Mouse (Mus musculus): ENCODE data around the gene Psmd8.
"Not testable (repeated sequence)": the region's sequence is repeated elsewhere in the genome, so short reads cannot be mapped to it uniquely, and the experiment has no call there.

Gene Psmd8

DNA sequence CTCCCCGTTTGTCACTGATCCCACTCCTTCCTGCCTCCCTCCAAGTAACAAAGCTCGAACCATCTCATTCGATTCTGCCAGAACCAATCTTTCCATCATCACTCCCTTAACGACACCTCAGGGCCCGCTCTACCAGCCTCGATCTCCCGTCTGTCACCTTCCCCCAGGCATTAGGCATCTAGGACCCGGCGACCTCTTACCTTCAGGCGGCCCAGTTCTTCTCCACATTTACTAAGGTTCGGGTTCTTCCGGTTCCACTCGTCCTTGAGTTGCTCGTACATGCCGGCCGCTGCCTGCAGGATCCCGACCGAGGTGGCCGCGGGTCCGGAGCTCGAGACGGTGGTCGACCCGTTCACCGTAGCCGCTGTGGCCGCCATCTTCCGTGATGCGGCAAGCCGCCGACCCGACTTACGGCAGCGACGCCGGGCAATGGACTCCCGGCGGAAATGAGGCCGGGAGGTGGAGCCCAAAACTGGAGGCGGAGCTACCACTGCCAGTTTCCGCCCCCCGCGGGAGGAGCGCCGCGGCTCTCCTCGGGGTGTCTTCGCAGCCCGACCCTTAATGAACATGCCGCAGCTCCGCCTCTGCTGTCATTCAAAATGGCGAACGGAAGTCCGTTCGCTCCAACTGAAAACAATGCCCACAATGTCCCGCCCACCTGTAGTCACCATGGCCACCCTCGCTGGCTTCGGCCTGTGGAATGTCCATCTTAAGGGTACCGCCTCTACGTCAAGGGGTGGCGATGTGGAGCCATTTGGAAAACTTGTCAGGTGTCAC is at the start of gene Psmd8:
Gene Psmd8 (minus strand): TSS at position 625 of the 777 bp plus-strand sequence.
- POLR2A ChIA-PET, result interaction anchor here in 3 of 4 experiments (0.5 to 6.3 kb wide), 81 partner anchors 10 to 1018 kb away, joined by 3 to 41 read pairs (median 4); partner anchors contain the start of genes Ggn (in 3 of the 3), Spred3 (in 3 of the 3), 2200002D01Rik (in 2 of the 3) and Eif3k (in 2 of the 3)
- CTCF ChIA-PET, result interaction anchor here (0.6 to 2.3 kb wide), 36 partner anchors 10 to 1001 kb away, joined by 3 to 19 read pairs (median 4); partner anchors contain the start of genes 2200002D01Rik (in 2 of the 4), Ggn (in 2 of the 4), Ryr1 (in 2 of the 4) and Yif1b (in 2 of the 4)

DNA sequence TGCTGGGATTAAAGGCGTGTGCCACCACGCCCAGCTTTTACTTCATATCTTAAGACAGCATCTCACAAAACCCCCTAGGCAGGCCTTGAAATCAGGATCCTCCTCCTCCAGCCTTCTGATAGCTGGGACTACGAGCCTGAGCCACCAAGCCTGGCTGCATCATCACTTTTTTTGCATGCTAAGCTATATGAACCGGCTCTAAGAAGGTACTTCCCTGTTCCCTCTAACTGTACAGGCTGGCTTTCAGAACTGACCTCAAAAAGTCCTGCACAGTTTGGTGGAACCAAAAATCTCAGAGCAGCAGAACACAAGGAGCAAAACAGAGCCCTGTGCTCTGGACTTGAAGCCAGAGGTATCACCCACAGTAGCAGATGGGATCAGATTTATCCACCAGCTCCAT is 47.7 kb upstream of the Psmd8 start:
- ChIA-PET POLR2A (interaction anchor here in 2 of 4 experiments (1.2 to 2.5 kb wide), 4 partner anchors 10 to 20 kb away, joined by 3 to 11 read pairs (median 4); partner anchors contain the start of genes 2200002D01Rik (in 1 of the 2) and Yif1b (in 1 of the 2)), CTCF (no interaction called here)

DNA sequence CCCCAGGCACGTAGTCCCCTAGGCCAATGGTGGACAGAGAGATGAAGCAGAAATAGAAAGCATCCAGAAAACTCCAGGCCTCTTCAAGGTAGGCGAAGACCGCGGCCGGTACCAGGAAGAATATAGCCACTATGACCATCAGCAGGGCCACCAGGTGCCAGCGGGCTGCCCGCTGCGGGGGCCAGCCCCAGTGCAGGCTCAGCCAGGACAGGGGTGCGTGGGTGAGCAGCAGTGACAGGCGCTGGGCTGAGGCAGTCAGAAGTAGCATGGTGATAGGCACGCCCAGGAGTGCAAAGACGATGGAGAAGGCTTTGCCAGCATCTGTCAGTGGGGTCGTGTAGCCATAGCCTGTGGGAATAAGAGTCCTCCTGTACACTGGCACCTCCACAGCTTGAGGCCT is 45.0 kb upstream of the Psmd8 start:
- POLR2A ChIA-PET, result interaction anchor here in 2 of 4 experiments (0.7 to 1.4 kb wide), 2 partner anchors 9 to 846 kb away, joined by 3 to 4 read pairs; no protein-coding TSS in a partner anchor

DNA sequence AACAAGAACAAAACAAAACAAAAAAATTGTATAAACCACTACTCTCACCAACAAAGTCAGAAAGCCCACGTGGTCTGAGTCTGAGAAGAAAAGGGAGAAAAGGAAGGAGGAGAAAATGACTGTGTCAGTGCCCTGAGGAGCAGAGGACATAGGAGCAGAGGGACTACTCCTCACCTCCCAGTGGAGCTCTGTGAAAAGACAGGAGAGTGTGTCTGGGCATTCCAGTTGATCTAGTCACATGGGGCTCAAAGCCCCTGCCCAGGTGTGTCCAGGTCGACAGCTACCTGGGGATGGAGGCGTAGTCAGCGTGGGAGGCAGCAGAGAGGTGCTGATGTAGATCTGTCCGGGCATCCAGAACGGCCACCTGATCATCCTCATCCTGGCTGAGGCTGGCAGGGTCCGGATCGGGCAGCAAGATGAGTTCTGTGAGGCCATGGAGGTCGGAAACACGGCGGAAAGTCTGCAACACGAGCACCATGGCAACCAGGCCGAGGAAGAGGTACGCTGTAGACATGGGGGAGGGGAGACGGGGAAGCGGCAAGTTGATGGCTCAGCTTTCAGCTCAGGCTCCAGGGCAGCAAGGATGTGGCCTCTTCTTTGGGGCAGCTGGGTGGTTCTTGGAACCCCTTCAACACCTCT is 44.4 kb upstream of the Psmd8 start:
- POLR2A ChIA-PET, result interaction anchor here in 2 of 4 experiments (0.8 to 2.7 kb wide), 3 partner anchors 9 to 23 kb away, joined by 3 to 9 read pairs (median 4); partner anchors contain the start of genes 2200002D01Rik (in 1 of the 2) and Yif1b (in 1 of the 2)
- CTCF ChIA-PET, result no interaction called here

More for the DNA sequence above, 45.0 kb upstream of the Psmd8 start:
- CTCF ChIA-PET, result no interaction called here

DNA sequence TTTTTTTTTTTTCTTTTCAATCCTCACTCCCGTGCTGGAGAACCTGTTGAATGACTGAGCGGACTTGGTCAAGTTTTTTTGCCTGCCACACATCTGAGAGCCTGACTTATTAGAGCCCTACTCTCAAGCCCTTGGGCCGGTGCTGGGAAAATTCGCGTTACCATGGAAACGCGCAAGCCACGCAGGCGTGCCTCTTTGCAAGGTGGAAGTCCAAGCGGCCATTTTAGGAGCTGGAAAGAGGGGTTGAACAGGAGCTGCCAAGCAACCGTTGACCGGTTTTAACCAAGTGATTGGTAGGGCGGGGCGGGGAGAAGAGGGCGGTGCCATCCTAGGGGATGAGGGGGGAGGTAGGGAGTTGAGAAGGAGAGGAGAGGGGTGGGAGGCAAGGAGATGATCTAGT is 34.3 kb upstream of the Psmd8 start:
- ChIA-PET POLR2A (interaction anchor here (0.6 to 2.2 kb wide), 23 partner anchors 8 to 1713 kb away, joined by 3 to 23 read pairs (median 3); partner anchors contain the start of genes Yif1b (in 3 of the 4), Kcnk6 (in 2 of the 4), Psmd8 (in 2 of the 4) and 2200002D01Rik (in 1 of the 4)), CTCF (interaction anchor here in 2 of 4 experiments (0.6 to 1.0 kb wide), 5 partner anchors 20 to 59 kb away, joined by 3 to 4 read pairs (median 4); no protein-coding TSS in a partner anchor)

DNA sequence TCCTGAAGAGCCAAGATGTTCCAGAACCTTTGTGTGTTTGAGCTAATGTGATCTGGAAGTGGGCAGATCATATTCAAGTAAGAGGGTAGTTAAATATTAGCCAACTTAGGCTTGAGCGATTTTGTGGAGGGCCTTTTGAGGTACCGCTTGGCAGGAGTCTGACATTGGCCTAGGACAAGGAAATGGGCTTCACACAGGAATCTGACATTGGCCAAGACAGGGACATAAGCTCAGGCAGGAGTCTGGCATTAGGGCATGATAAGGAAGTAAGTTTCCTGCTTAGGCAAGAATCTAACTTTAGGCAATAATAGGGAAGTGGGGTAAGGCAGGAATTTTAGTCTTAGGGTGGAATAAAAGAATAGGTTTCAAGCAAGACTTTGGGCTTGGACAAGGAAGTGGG is 33.7 kb upstream of the Psmd8 start:
- ChIA-PET CTCF (interaction anchor here in 2 of 4 experiments (0.6 to 2.3 kb wide), 12 partner anchors 21 to 550 kb away, joined by 3 to 7 read pairs (median 4); partner anchors contain the start of genes Ggn (in 1 of the 2), Ppp1r14a (in 1 of the 2) and Spred3 (in 1 of the 2)), POLR2A (interaction anchor here in 3 of 4 experiments (0.6 to 2.3 kb wide), 20 partner anchors 9 to 980 kb away, joined by 3 to 23 read pairs (median 4); partner anchors contain the start of genes Yif1b (in 2 of the 3), 2200002D01Rik (in 1 of the 3), Eif3k (in 1 of the 3) and Kcnk6 (in 1 of the 3))

DNA sequence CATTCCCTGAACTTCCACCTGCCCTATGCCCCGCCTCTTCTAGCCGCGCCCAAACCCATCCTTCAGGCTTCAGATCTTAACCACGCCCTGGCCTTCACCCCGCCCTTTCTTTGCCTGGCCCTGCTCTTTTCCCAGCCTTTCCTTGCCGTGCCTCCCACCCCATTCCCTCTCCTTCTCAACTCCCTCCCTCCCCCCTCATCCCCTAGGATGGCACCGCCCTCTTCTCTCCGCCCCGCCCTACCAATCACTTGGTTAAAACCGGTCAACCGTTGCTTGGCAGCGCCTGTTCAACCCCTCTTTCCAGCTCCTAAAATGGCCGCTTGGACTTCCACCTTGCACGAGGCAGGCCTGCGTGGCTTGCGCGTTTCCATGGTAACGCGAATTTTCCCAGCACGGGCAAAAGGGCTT is 33.2 kb upstream of the Psmd8 start, which contains the start of gene Catsperg1:
Gene Catsperg1 (minus strand): TSS at position 361 of the 408 bp plus-strand sequence.
- POLR2A ChIA-PET, result interaction anchor here in 3 of 4 experiments (0.6 to 2.3 kb wide), 19 partner anchors 9 to 1706 kb away, joined by 3 to 23 read pairs (median 4); partner anchors contain the start of genes Yif1b (in 2 of the 3), 2200002D01Rik (in 1 of the 3), Eif3k (in 1 of the 3) and Fam98c (in 1 of the 3)
- CTCF ChIA-PET, result interaction anchor here in 2 of 4 experiments (0.6 to 2.3 kb wide), 9 partner anchors 21 to 551 kb away, joined by 3 to 7 read pairs (median 4); partner anchors contain the start of genes Ggn (in 1 of the 2), Ppp1r14a (in 1 of the 2) and Spred3 (in 1 of the 2)

DNA sequence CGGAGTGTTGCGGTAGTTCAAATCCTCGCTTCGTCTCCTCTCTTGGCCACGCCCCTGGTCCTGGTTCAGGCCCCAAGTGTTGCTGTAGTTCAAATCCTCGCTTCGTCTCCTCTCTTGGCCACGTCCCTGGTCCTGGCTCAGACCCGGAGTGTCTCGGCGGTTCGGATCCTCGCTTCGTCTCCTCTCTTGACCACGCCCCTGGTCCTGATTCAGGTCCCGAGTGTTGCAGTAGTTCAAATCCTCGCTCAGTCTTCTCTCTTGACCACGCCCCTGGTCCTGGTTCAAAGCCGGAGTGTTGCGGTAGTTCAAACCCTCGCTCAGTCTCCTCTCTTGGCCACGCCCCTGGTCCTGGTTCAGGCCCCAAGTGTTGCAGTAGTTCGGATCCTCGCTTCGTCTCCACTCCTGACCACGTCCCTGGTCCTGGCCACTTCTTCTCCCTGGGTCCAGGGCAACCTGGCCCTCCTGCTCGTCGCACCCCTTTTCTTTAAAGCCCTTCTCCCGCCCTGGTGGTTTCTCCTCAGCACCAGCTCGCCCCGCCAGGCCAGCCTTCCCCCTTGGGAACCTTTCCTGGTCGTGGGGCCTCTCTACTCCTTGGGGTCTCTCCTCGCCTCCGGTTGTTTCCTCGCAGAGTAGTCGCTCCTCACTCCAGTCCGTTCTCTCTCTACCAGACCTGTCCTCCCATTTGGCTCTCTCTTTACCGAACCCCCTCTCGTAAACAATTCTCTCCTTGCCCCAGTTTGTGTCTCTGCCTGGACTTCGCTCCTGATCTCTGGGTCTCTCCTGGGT is 32.5 kb upstream of the Psmd8 start:
- POLR2A ChIA-PET, result interaction anchor here in 3 of 4 experiments (0.6 to 2.3 kb wide), 39 partner anchors 16 to 1705 kb away, joined by 3 to 23 read pairs (median 4); partner anchors contain the start of genes 2200002D01Rik (in 3 of the 3), Eif3k (in 2 of the 3), Fam98c (in 2 of the 3) and Map4k1 (in 2 of the 3)
- CTCF ChIA-PET, result interaction anchor here in 2 of 4 experiments (0.5 to 2.3 kb wide), 10 partner anchors 22 to 957 kb away, joined by 3 to 7 read pairs (median 4); partner anchors contain the start of genes Ggn (in 1 of the 2), Spred3 (in 1 of the 2), Yif1b (in 1 of the 2) and Zfp146 (in 1 of the 2)

DNA sequence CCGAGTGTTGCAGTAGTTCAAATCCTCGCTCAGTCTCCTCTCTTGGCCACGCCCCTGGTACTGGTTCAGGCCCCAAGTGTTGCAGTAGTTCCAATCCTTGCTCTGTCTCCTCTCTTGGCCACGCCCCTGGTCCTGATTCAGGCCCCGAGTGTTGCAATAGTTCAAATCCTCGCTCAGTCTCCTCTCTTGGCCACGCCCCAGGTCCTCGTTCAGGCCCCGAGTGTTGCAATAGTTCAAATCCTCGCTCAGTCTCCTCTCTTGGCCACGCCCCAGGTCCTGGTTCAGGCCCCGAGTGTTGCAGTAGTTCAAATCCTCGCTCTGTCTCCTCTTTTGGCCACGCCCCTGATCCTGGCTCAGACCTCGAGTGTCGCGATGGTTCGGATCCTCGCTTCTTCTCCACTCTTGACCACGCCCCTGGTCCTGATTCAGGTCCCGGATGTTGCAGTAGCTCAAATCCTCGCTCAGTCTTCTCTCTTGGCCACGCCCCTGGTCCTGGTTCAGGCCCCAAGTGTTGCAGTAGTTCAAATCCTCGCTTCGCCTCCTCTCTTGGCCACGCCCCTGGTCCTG is 31.8 kb upstream of the Psmd8 start:
- ChIA-PET POLR2A (interaction anchor here in 3 of 4 experiments (0.6 to 2.3 kb wide), 35 partner anchors 16 to 746 kb away, joined by 3 to 19 read pairs (median 4); partner anchors contain the start of genes 2200002D01Rik (in 3 of the 3), Eif3k (in 2 of the 3), Fam98c (in 2 of the 3) and Map4k1 (in 2 of the 3)), CTCF (interaction anchor here in 1 of 4 experiments (0.6 to 2.3 kb wide), 6 partner anchors 23 to 957 kb away, joined by 3 to 7 read pairs (median 5); partner anchors contain the start of genes Yif1b and Zfp146)

DNA sequence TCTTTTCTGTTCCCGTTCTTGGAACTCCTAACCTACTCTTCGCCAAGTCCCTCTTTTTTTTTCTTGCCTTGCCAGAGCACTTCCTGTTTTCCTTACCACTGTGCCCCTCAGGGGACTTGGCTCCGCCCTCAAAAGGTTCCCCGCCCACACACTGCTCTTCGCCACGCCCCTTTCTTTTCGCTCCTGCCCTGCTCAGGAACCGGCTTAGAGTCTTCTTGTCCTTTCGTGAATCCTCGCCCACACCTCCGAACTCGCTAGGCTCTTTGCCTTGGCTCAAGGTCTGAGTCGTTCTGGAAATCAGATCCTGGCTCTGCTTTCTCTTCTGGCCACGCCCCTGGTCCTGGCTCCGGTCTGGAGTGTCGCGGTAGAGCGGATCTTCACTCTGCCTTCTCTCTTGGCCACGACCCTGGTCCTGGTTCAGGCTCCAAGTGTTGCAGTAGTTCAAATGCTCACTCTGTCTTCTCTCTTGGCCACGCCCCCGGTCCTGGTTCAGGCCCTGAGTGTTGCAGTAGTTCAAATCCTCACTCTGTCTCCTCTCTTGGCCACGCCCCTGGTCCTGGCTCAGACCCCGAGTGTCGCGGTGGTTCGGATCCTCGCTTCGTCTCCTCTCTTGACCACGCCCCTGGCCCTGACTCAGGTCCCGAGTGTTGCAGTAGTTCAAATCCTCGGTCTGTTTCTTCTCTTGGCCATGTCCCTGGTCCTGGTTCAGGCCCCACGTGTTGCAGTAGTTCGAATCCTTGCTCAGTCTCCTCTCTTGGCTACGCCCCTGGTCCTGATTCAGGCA is 31.1 kb upstream of the Psmd8 start:
- CTCF ChIA-PET, result interaction anchor here in 1 of 4 experiments (0.7 to 2.3 kb wide), 4 partner anchors 23 to 150 kb away, joined by 4 to 7 read pairs (median 6); partner anchors contain the start of gene Yif1b
- POLR2A ChIA-PET, result interaction anchor here in 3 of 4 experiments (0.6 to 2.3 kb wide), 26 partner anchors 19 to 556 kb away, joined by 3 to 19 read pairs (median 4); partner anchors contain the start of genes 2200002D01Rik (in 3 of the 3), Fam98c (in 2 of the 3), Psmd8 (in 2 of the 3) and Yif1b (in 2 of the 3)

DNA sequence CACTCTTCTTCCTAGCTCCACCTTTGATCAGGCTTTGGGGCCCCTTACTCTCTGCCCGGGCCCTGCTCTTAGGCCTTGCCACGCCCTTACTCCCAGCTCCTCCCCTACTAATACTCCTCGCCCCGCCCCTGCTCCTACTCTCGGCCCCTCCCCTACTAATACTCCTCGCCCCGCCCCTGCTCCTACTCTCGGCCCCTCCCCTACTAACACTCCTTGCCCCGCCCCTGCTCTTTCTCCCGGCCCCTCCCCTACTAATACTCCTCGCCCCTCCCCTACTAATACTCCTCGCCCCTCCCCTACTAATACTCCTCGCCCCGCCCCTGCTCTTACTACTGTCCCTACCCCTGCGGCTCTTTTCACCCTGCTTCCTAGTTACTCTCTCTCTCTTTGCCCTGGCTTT is 30.5 kb upstream of the Psmd8 start:
- ChIA-PET CTCF (interaction anchor here in 1 of 4 experiments (0.7 kb wide), 1 partner anchor 33 kb away, joined by 4 read pairs; no protein-coding TSS in a partner anchor), POLR2A (interaction anchor here in 2 of 4 experiments (0.7 to 1.3 kb wide), 7 partner anchors 18 to 828 kb away, joined by 3 read pairs; partner anchors contain the start of gene Psmd8 (in 1 of the 2))

DNA sequence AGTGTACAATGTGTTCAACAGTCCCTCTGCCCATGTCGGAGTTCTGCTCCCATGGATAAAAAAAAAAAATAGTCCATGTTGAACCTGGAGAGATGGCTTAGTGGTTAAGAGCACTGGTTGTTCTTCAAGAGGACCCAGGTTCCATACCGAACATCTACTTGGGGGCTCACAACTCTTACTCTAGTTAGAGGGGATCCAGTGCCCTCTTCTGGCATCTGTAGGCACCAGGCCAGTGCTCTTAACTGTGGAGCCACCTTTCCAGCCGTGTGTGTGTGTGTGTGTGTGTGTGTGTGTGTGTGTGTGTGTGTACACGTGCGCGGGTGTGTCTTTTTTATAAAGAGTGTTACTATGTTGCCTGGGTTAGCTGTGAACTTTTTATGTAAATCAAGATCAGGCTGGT is 22.1 kb upstream of the Psmd8 start:
- POLR2A ChIA-PET, result no interaction called here
- CTCF ChIA-PET, result interaction anchor here in 1 of 4 experiments (0.6 kb wide), 1 partner anchor 170 kb away, joined by 3 read pairs; no protein-coding TSS in a partner anchor

DNA sequence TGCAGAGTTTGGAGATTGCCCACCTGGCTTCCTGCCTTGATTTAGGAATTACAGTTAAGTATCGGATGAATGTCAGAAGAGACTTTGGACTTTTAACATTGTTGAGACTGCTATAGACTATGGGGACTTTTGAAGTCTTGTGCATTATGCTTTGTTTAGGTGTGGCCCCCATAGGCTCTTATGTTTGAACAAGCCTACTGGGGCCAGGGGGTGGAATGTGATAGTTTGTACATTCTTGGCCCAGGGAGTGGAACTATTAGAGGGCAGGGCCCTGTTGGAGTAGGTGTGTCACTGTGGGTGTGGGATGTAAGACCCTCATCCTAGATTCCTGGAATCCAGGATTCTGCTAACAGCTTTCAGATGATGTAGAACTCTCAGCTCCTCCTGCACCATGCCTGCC is 13.7 kb upstream of the Psmd8 start:
- CTCF ChIA-PET, result not testable (repeated sequence)
- POLR2A ChIA-PET, result interaction anchor here in 2 of 4 experiments (1.1 to 1.2 kb wide), 2 partner anchors 14 to 56 kb away, joined by 3 read pairs; partner anchors contain the start of gene Psmd8 (in 1 of the 2)

DNA sequence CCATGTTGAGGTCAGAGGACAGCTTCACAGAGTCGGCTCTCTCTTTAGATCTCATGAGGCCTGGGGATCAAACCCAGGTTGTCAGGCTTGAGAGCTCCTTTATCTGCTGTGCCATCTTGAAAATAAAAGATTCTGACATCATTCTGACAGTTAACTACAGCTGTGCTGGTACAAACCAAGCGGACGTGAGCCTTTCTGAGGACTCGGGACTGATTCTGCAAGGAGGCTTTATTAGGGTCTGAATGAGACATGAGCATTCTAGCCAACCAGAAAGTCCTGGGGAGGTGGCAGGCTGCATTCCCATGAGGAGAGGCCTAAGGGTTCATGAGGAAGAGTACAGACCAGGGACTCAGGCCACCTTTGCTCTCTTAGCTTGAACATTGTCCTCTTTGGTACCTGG is 822 bp upstream of the Psmd8 start:
- ChIA-PET POLR2A (interaction anchor here in 2 of 4 experiments (0.6 to 6.3 kb wide), 13 partner anchors 11 to 371 kb away, joined by 3 to 41 read pairs (median 11); partner anchors contain the start of genes Fam98c (in 2 of the 2), Ggn (in 2 of the 2), Spred3 (in 2 of the 2) and 2200002D01Rik (in 1 of the 2)), CTCF (interaction anchor here in 2 of 4 experiments (0.7 to 2.3 kb wide), 6 partner anchors 28 to 343 kb away, joined by 3 to 19 read pairs (median 8); partner anchors contain the start of gene 2200002D01Rik (in 1 of the 2))
